Mouse (Mus musculus) liver, embryonic 16.5 days (tissue): ENCODE measurements around the gene Pmm2. TPM values are rescaled to one million over a fixed set of nuclear protein-coding genes. Genes with fewer than 3 reads are reported as not detected.
A peak's percentile ranks its signal among the peaks of the same experiment; 100 is the strongest.

Experiments used
- ATAC-seq: fragments of 200-750 bp; cut with Nextera tagmentation; 2 replicates; pipeline ENCODE4 v1.8.0; 2017; ENCODE audit warnings: low read depth, mild to moderate bottlenecking, moderate number of reproducible peaks, moderate library complexity
- H3K27ac ChIP-seq: fragments of 300-500 bp; sonication (generic); 2 replicates; pipeline ENCODE4 v1.5.1; 2014; ENCODE audit warnings: mild to moderate bottlenecking, low read length
- H3K27me3 ChIP-seq: fragments of 300-500 bp; sonication (generic); 2 replicates; pipeline ENCODE4 v1.6.1; 2014; ENCODE audit warnings: low read depth, low read length, mixed read lengths; ENCODE audit not compliant: control insufficient read depth, insufficient read depth
- H3K36me3 ChIP-seq: fragments of 300-500 bp; sonication (generic); 2 replicates; pipeline ENCODE4 v1.6.1; 2014; ENCODE audit warnings: mild to moderate bottlenecking; ENCODE audit not compliant: control insufficient read depth, insufficient read depth
- H3K4me1 ChIP-seq: fragments of 300-500 bp; sonication (generic); 2 replicates; pipeline ENCODE4 v1.6.1; 2014; ENCODE audit warnings: low read depth, low read length, mixed read lengths; ENCODE audit not compliant: control insufficient read depth
- H3K4me2 ChIP-seq: fragments of 300-500 bp; sonication (generic); 2 replicates; pipeline ENCODE4 v1.6.1; 2014; ENCODE audit warnings: low read depth, low read length, mixed read lengths
- H3K4me3 ChIP-seq: fragments of 300-500 bp; sonication (generic); 2 replicates; pipeline ENCODE4 v1.5.1; 2014; ENCODE audit warnings: low read depth, mild to moderate bottlenecking, low read length
- H3K9ac ChIP-seq: fragments of 300-500 bp; sonication (generic); 2 replicates; pipeline ENCODE4 v1.6.1; 2014; ENCODE audit warnings: low read depth, low read length
- H3K9me3 ChIP-seq: fragments of 300-500 bp; sonication (generic); replicated peaks from 2 replicates; pipeline ENCODE4 v1.6.1; 2016; ENCODE audit warnings: low read length; ENCODE audit not compliant: control insufficient read depth
- WGBS: fragments of 180-500 bp; shearing (Covaris S2); extraction: QIAGEN DNeasy Blood & Tissue Kit; methylation state at CpG from one replicate; pipeline ENCODE4 v1.1.7; 2014; ENCODE audit not compliant: insufficient replicate concordance; 5-methylcytosine and 5-hydroxymethylcytosine counted together
- polyA plus RNA-seq: library from polyadenylated mRNA; unstranded; fragments of >200 nt; fragmentation: Nextera tagmentation; extraction: Ambion mirVana; gene quantifications from 2 replicates; pipeline ENCODE4 v1.2.1, GENCODE M21; 2015

Gene Pmm2
- polyA plus RNA-seq, 1 experiment from 2014 or later, result 29.5 TPM

- ATAC-seq, result peak; percentile 79
- H3K27ac ChIP-seq, result 0 out of 2 replicates have a peak overlapping the region, but pooled peaks have one; percentile 6
- H3K27me3 ChIP-seq, result no peaks in the 10 kb centered on the region
- no peak overlapping the region for H3K4me2 ChIP-seq
- H3K9me3 ChIP-seq, result no peaks in the 10 kb centered on the region
- no peak overlapping the region for H3K4me3 ChIP-seq
- peaks cover 18% of the 10 kb centered on the region for H3K4me1 ChIP-seq
- 65% methylated on average over 2 of the region's 2 CpGs for WGBS
- no peak overlapping the region for H3K9ac ChIP-seq
- peaks cover 35% of the 10 kb centered on the region for H3K36me3 ChIP-seq
Measured at GRCm38 (mm10) chr16:8643855-8644254, 6.4 kb downstream of the Pmm2 start.

- no peaks in the 10 kb centered on the region for H3K9me3 ChIP-seq
- H3K9ac ChIP-seq, result no peak overlapping the region
- H3K4me1 ChIP-seq, result peaks cover 3% of the 10 kb centered on the region; the same call in 1 of the 2 replicates
- no peak overlapping the region for H3K4me2 ChIP-seq
- H3K4me3 ChIP-seq, result no peak overlapping the region
- H3K36me3 ChIP-seq, result peaks cover 42% of the 10 kb centered on the region
- no peak for ATAC-seq
- 79% methylated on average over 6 of the region's 6 CpGs for WGBS
- H3K27me3 ChIP-seq, result no peaks in the 10 kb centered on the region
- H3K27ac ChIP-seq, result no peak overlapping the region
Measured at GRCm38 (mm10) chr16:8645546-8645945, 8.1 kb downstream of the Pmm2 start.

GRCm38 (mm10) chr16:8650007-8650406, 12.5 kb downstream of the Pmm2 start:
- no peak overlapping the region for H3K27ac ChIP-seq
- H3K4me3 ChIP-seq, result no peak overlapping the region
- no peaks in the 10 kb centered on the region for H3K27me3 ChIP-seq
- peaks cover 51% of the 10 kb centered on the region for H3K36me3 ChIP-seq
- no peak overlapping the region for H3K9ac ChIP-seq
- 87% methylated on average over 3 of the region's 3 CpGs for WGBS
- no peaks in the 10 kb centered on the region; the same call in 1 of the 2 replicates for H3K4me1 ChIP-seq
- H3K4me2 ChIP-seq, result no peak overlapping the region
- no peaks in the 10 kb centered on the region for H3K9me3 ChIP-seq
- ATAC-seq, result no peak

GRCm38 (mm10) chr16:8655108-8655507, 17.6 kb downstream of the Pmm2 start:
- Histone ChIP-seq H3K27ac (no peak overlapping the region), H3K27me3 (no peaks in the 10 kb centered on the region), H3K4me1 (peaks cover 9% of the 10 kb centered on the region), H3K9ac (no peak overlapping the region), H3K4me2 (no peak overlapping the region), H3K36me3 (peaks cover 35% of the 10 kb centered on the region), H3K4me3 (no peak overlapping the region), H3K9me3 (no peaks in the 10 kb centered on the region)
- ATAC-seq, result no peak
- WGBS, result 81% methylated on average over 6 of the region's 6 CpGs

- no peak overlapping the region for H3K9ac ChIP-seq
- H3K27me3 ChIP-seq, result no peaks in the 10 kb centered on the region
- WGBS, result 65% methylated on average over 9 of the region's 9 CpGs
- peaks cover 9% of the 10 kb centered on the region for H3K4me1 ChIP-seq
- H3K27ac ChIP-seq, result no peak overlapping the region
- no peak overlapping the region for H3K4me3 ChIP-seq
- H3K4me2 ChIP-seq, result no peak overlapping the region
- ATAC-seq, result peak; percentile 74
- H3K36me3 ChIP-seq, result peaks cover 39% of the 10 kb centered on the region
- H3K9me3 ChIP-seq, result no peaks in the 10 kb centered on the region
Measured at GRCm38 (mm10) chr16:8655599-8655998, 18.1 kb downstream of the Pmm2 start.

- Histone ChIP-seq H3K36me3 (peaks cover 36% of the 10 kb centered on the region), H3K9ac (no peak overlapping the region), H3K4me3 (no peak overlapping the region), H3K4me1 (peaks cover 9% of the 10 kb centered on the region), H3K9me3 (no peaks in the 10 kb centered on the region), H3K4me2 (no peak overlapping the region), H3K27ac (no peak overlapping the region), H3K27me3 (no peaks in the 10 kb centered on the region)
- ATAC-seq, result no peak
- WGBS, result 73% methylated on average over 2 of the region's 2 CpGs
Measured at GRCm38 (mm10) chr16:8656256-8656655, 18.8 kb downstream of the Pmm2 start.

- ATAC-seq, result no peak
- peaks cover 44% of the 10 kb centered on the region for H3K36me3 ChIP-seq
- H3K4me2 ChIP-seq, result no peak overlapping the region
- no peak overlapping the region for H3K9ac ChIP-seq
- peaks cover 9% of the 10 kb centered on the region for H3K4me1 ChIP-seq
- no peaks in the 10 kb centered on the region for H3K9me3 ChIP-seq
- no peaks in the 10 kb centered on the region for H3K27me3 ChIP-seq
- WGBS, result 80% methylated on average over 4 of the region's 4 CpGs
- H3K4me3 ChIP-seq, result no peak overlapping the region
- no peak overlapping the region for H3K27ac ChIP-seq
Measured at GRCm38 (mm10) chr16:8658349-8658748, 20.9 kb downstream of the Pmm2 start.

GRCm38 (mm10) chr16:8658764-8659163, 21.3 kb downstream of the Pmm2 start:
- Histone ChIP-seq H3K4me2 (no peak overlapping the region), H3K4me3 (no peak overlapping the region), H3K4me1 (peaks cover 9% of the 10 kb centered on the region), H3K9me3 (no peaks in the 10 kb centered on the region), H3K36me3 (peaks cover 48% of the 10 kb centered on the region), H3K27me3 (no peaks in the 10 kb centered on the region), H3K27ac (no peak overlapping the region), H3K9ac (no peak overlapping the region)
- ATAC-seq, result no peak
- WGBS, result 91% methylated on average over 4 of the region's 4 CpGs

GRCm38 (mm10) chr16:8663022-8663421, 25.5 kb downstream of the Pmm2 start:
- Histone ChIP-seq H3K4me1 (peaks cover 33% of the 10 kb centered on the region), H3K4me2 (no peak overlapping the region), H3K27ac (no peak overlapping the region; the same call in 1 of the 2 replicates), H3K36me3 (peaks cover 48% of the 10 kb centered on the region), H3K27me3 (no peaks in the 10 kb centered on the region), H3K4me3 (no peak overlapping the region), H3K9ac (no peak overlapping the region), H3K9me3 (no peaks in the 10 kb centered on the region)
- no peak for ATAC-seq
- WGBS, result 12% methylated on average over 2 of the region's 2 CpGs
